Mouse (Mus musculus) ES-E14 (cell line): ENCODE data around the gene Tgfbr3.

Experiments
- CHD2 ChIP-seq: IDR thresholded peaks from 2 replicates; pipeline ENCODE4 v1.6.1; 2014; ENCODE audit warnings: mild to moderate bottlenecking, low read depth, low read length, inconsistent platforms
- HCFC1 ChIP-seq: IDR thresholded peaks from 2 replicates; pipeline ENCODE4 v1.6.1; 2012; ENCODE audit warnings: low read length, inconsistent platforms, borderline replicate concordance; ENCODE audit not compliant: insufficient read depth
- MAFK ChIP-seq: IDR thresholded peaks from 2 replicates; pipeline ENCODE4 v1.6.1; 2014; ENCODE audit warnings: mild to moderate bottlenecking, low read depth, low read length, inconsistent platforms; ENCODE audit not compliant: insufficient read depth
- ZC3H11A ChIP-seq: IDR thresholded peaks from 2 replicates; pipeline ENCODE4 v1.6.1; 2012; ENCODE audit warnings: low read depth, mild to moderate bottlenecking, inconsistent platforms, low read length, borderline replicate concordance
- ZNF384 ChIP-seq: IDR thresholded peaks from 2 replicates; pipeline ENCODE4 v1.6.1; 2012; ENCODE audit warnings: low read depth, low read length, inconsistent platforms

- no peak for TF ChIP-seq ZNF384
- TF ChIP-seq MAFK = no peak
- no peak for TF ChIP-seq CHD2
- TF ChIP-seq HCFC1 = no peak
- no peak for TF ChIP-seq ZC3H11A
Observed at GRCm38 (mm10) chr5:107074980-107075583, 214.3 kb downstream of the Tgfbr3 start.
